Mouse (Mus musculus) layer of hippocampus, adult 2 months (tissue): ENCODE results near the gene Mfap2. TPM values are rescaled to one million over a fixed set of nuclear protein-coding genes. Genes with fewer than 3 reads are reported as not detected.

Experiments used
- DNase-seq, 2 experiments: peaks; one replicate each; pipeline ENCODE4 v3.0.0; 2022; ENCODE audit warnings: low spot score in 2 of 2
- H3K27ac ChIP-seq: fragments of 200-600 bp; 2 replicates; pipeline ENCODE4 v1.8.1; 2022
- H3K4me3 ChIP-seq: fragments of 200-600 bp; 2 replicates; pipeline ENCODE4 v1.8.1; 2022; ENCODE audit warnings: mild to moderate bottlenecking
- CTCF ChIP-seq: fragments of 200-600 bp; conservative IDR thresholded peaks from 2 replicates; pipeline ENCODE4 v1.8.1; 2022; ENCODE audit warnings: antibody characterized with exemption, mild to moderate bottlenecking, moderate library complexity
- total RNA-seq, 2 experiments: library from RNA; stranded (reverse); gene quantifications; 2 replicates each; pipeline ENCODE4 v1.2.3; 2021

Gene Mfap2
- total RNA-seq, 2 experiments from 2014 or later = 4.5 to 6.9 TPM

DNA sequence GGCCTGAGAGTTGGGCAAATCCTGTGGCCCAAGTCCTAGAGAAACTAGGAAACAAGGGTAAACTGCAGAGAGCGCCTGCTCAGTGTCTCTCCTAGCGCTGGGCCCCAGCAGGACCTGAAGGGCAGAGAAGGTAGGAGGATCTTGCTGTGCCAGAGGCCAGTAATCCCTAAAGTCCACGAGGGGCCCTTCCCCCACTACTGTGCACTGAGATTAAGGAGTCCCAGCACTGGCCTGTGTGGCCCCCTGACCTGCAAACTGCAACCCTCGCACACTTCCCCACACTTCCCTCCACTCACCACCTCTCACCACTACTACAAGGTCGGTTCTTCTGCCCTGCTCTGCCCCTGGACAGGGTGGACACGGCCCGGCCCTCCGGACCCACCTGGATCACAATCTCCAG, 42.9 kb downstream of the Mfap2 start:
- DNase-seq = no peak
- Histone ChIP-seq H3K27ac (peak overlapping the region; percentile 95), H3K4me3 (peak overlapping the region; percentile 57)
- TF ChIP-seq CTCF = no peak

DNA sequence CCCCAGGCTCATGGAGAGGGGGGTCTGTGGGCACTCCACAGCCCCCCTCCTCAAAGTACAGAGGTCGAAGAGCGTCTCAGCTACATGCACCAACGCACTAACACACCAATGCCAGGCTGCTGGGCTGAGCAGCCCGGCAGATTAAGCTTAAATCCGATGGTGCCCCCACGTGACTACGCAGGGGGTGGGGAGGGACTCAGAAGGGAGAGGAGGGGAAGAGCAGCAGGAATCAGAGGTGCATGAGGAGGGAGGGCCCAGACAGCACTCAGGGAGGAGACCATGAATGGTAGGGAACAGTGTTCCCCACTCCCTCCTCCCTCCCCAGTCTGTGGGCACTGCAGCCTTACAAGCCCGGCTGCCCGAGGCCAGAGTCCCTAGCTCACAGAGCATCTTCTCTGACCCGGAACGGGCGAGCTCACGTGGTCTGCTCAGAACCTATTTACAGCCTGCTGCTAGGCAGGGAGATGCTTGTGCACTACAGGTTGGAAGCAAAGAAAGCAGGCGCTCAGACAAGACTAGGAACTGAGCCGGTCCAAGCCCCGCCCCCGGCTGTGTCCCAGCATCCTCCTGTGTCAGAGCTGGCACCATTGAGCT, 43.4 kb downstream of the Mfap2 start:
- TF ChIP-seq CTCF = no peak
- peak; percentile 78 for DNase-seq
- Histone ChIP-seq H3K4me3 (peak overlapping the region; percentile 57), H3K27ac (peak overlapping the region; percentile 95)

DNA sequence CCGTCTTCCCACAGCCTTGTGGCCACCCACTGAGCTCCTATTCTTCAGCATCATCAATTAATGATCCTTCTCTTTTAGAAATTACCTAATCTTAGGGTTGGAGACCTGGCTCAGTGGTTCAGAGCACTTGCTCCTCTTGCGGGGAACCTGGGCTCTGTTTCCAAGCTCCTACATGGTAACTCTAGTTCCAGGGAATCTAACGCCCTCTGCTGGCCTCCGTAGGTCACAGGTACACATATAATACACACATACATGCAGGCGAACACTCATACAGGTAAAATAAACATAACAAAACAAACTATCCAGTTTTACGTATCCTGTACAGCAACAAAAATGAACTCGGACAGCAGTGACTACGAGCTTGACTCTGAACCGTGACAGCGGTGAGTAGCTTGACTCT, 46.8 kb downstream of the Mfap2 start:
- Histone ChIP-seq H3K4me3 (no peak overlapping the region), H3K27ac (0 out of 2 replicates have a peak overlapping the region, but pooled peaks have one; percentile 54)
- no peak for DNase-seq
- peak; percentile 35 for TF ChIP-seq CTCF

DNA sequence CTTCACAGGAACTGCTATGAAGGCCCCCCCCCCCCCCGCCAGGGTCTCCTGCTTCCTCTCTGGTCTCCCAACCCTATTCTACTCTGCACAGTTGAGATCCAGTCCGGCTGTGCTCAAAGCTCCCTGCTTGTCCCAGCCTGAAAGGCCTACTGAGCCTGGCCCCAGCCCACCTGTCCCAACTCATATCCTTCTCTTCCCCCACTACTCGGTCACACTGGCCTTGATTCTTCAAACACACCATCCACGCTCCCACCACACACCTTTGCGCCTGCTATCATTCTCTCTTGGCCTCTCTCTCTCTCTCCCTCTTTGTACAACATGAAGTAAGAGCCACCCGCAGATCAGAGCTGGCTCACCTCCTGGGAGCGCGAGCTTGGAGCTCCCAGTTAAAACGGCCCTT, 48.6 kb downstream of the Mfap2 start:
- no peak for DNase-seq
- H3K4me3 ChIP-seq = no peak overlapping the region
- H3K27ac ChIP-seq = no peak overlapping the region
- no peak for TF ChIP-seq CTCF

DNA sequence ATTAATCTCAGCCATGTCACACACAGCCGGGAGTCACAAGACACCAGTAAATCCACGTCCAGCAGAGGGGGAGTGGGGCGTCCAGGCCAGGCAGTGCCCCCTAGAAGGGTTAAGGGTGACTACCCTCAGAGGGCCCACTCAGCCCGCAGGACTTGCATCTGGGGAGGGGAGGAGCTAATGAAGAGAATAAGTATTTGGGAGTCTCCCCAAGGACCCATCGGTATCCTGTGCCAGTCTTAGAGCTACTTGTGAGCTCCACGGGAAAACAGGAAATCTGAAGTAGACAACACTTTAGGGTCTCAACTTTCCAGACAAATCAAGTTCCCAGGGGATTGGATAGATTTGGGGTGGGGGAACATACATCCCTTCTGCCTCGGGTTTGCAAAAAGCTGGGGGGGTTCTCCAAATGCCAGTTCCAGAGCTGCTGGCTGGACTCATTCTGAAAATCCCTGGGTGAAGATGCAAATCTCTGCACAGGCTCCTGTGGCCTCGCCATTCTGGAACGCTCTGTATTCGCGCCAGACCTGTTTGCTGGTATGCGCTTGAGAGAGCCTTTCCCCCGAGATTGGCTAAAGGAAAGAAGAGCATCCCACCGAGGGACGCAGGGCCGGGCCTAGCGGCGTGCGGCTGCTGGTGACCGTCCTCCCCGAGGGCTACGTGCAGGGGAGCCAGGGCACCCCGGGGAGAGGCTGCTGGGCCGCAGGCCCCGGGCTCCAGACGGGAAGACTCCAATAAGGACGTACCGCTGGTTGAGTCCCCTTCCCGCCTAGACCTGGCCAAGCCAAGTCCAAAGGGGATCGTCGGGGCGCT, 49.6 kb downstream of the Mfap2 start:
- DNase-seq = no peak
- peak overlapping the region; percentile 70 for H3K4me3 ChIP-seq
- TF ChIP-seq CTCF = no peak

DNA sequence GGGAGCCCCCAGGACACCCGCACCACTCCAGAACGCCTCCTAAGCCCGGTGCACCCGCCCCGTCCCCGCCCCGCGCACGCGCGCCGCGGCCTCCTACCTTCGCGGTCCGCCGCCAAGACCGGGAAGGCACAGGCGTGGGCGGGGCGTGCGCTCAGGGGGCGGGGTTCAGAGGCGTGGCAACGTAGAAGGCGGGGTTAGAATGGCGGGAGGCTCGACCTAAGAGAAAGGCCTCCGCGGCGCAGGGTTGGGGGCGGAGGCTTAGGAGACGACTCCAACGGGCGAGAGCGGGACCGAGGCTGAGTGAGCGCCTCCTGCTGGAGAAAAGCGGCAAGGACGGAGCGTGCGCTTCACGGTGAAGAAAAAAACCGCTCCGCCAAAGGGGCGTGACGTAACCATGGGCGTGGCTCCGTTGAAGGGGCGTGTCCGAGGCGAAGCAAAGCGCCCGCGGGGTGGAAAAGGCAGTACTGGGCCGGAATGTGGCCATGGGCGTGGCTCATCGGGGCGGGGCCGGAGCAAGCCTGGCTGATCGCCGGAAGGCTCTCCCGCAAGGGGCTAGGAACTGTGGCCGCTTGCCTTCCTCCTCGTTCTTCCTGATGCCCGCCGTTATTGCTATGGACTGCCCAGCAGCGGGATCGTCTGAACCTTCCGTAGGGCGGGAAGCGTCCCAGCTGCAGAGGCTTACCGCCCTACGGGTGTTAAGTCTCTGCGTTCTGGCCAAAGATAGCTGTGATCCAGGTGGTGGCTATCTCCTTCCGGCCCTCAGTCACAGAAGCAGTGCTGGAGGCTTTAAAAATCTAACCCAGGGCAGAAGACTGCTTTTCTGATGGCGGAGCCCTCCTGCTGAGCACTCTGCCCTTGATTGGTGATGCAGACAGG, 50.4 kb downstream of the Mfap2 start, which contains the start of gene Crocc:
TSS of gene Crocc (minus strand) at position 125 of the 876 bp plus-strand sequence.
- peak within 1 kb of the TSS; percentile 92 for H3K27ac ChIP-seq
- TF ChIP-seq CTCF = peak; percentile 95
- peak within 1 kb of the TSS; percentile 70 for H3K4me3 ChIP-seq
- DNase-seq = peak; percentile 98 to 100

More for the DNA sequence above, 49.6 kb downstream of the Mfap2 start:
- H3K27ac ChIP-seq = peak overlapping the region; percentile 92

DNA sequence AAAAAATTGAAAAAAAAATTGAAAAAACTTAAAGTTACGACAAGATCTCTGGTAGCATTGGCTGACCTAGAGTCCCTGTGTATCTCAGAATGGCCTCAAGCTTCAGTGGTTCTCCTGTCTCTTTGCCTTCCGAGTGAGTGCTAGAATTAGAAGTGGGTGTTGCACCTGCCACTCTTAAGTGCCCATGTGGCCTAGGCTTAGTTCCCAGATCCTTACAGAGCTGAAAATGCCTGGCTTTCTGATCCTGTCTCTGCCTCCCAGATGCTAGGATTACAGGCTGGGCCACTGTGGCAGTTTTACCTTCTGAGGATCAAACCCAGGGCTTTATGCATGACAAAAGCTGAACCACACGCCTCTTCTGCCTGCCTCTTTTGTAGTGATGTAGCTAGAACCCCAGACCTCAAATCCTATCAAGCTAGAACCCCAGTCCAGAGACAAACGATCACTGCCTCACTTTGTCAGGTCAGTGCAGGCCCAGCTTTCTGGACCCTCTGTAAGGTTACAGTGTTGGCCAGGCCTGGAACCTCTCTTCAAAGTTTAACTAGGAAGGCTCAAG, 54.0 kb downstream of the Mfap2 start:
- no peak overlapping the region for H3K4me3 ChIP-seq
- no peak for TF ChIP-seq CTCF
- no peak overlapping the region for H3K27ac ChIP-seq
- no peak for DNase-seq

DNA sequence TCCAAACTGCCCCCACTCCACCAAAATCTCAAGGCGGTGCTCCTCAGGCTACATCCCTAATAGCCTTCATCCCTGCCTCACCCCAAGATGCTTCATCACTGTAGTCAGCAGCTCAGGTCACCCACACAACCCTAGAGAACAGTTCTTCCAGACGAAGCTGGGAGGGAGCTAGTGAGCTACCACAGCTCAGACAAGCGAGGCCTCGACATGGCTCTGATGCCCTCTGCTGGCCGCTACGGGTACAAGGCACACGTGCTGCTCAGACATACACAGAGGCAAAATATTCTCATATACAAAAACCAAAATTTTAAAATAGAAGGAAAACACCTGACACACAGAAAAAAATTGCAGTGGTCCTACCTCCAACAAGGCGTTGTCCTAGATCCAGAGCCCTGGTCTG, 54.9 kb downstream of the Mfap2 start:
- no peak overlapping the region for H3K4me3 ChIP-seq
- peak; percentile 80 to 83 for DNase-seq
- peak; percentile 95 for TF ChIP-seq CTCF
- H3K27ac ChIP-seq = no peak overlapping the region

Other genes with a start within 250 kb of the Mfap2 start
- gene Padi4, start 236.2 kb upstream of the Mfap2 start, total RNA-seq = not detected
- gene Padi3, start 199.8 kb upstream of the Mfap2 start, total RNA-seq = not detected
- gene Padi1, start 164.6 kb upstream of the Mfap2 start, total RNA-seq = not detected
- gene Padi2, start 104.1 kb upstream of the Mfap2 start, total RNA-seq = 10 to 100 TPM; 20.2 to 26.5 TPM
- gene Sdhb, start 49.2 kb upstream of the Mfap2 start, total RNA-seq = 100 to 1,000 TPM; 170 to 183 TPM
- gene Atp13a2, start 23.5 kb upstream of the Mfap2 start, total RNA-seq = 100 to 1,000 TPM; 155 to 162 TPM
- gene Crocc, start 50.1 kb downstream of the Mfap2 start, total RNA-seq = 10 to 100 TPM; 83.1 to 89.8 TPM
- gene Necap2, start 67.9 kb downstream of the Mfap2 start, total RNA-seq = 10 to 100 TPM; 41.6 to 42.2 TPM
- gene Spata21, start 77.9 kb downstream of the Mfap2 start, total RNA-seq = not detected
- gene Szrd1, start 129.4 kb downstream of the Mfap2 start, total RNA-seq = 10 to 100 TPM; 49.7 to 54.3 TPM
- gene Fbxo42, start 137.5 kb downstream of the Mfap2 start, total RNA-seq = 10 to 100 TPM; 21.2 to 22.8 TPM
- 1 to 10 TPM; 2.5 to 5.4 TPM for gene Rsg1, start 203.5 kb downstream of the Mfap2 start, total RNA-seq
- 10 to 100 TPM; 15.5 to 16.2 TPM for gene Arhgef19, start 229.1 kb downstream of the Mfap2 start, total RNA-seq